Mouse (Mus musculus): ENCODE measurements at regions not wholly inside any gene's neighbourhood (a gene's known extent, or its start where the extent isn't known, plus 50 kb on each side); places are given as distances from the start of the nearest gene placed in this dataset.

GRCm38 (mm10) chr3:149296419-149296962 lies 306.1 kb upstream of the Adgrl2 start:
- H3K27ac ChIP-seq (ENCODE audit: low read depth, low read length), result no peak overlapping the region
- 56% methylated on average over 10 of the region's 10 CpGs for WGBS

GRCm38 (mm10) chr3:149295942-149296341 lies 305.6 kb upstream of the Adgrl2 start:
- Histone ChIP-seq H3K9ac (ENCODE audit: low read depth, low read length) (no peak overlapping the region), H3K4me3 (ENCODE audit: low read length) (no peak overlapping the region), H3K4me2 (ENCODE audit: low read length) (no peak overlapping the region), H3K27me3 (replicated peaks; ENCODE audit: control insufficient read depth, insufficient read depth, low read length) (0 out of 2 replicates have a peak, but pooled peaks cover 3% of the 10 kb centered on the region), H3K9me3 (ENCODE audit: control insufficient read depth, low read length) (no peaks in the 10 kb centered on the region), H3K36me3 (ENCODE audit: control insufficient read depth, insufficient read depth, low read length) (no peaks in the 10 kb centered on the region), H3K4me1 (ENCODE audit: control insufficient read depth, insufficient read depth, low read depth, low read length) (peaks cover 2% of the 10 kb centered on the region; the same call in 1 of the 2 replicates), H3K27ac (ENCODE audit: low read depth, low read length) (no peak overlapping the region)
- peak; percentile 74; the same call in 1 of the 2 replicates for ATAC-seq
- 23% methylated on average over 5 of the region's 7 CpGs for WGBS

More at GRCm38 (mm10) chr3:149296419-149296962, 306.1 kb upstream of the Adgrl2 start:
- no peak overlapping the region for H3K4me3 ChIP-seq (ENCODE audit: low read length)
- H3K4me2 ChIP-seq (ENCODE audit: low read length), result no peak overlapping the region
- H3K9me3 ChIP-seq (ENCODE audit: control insufficient read depth, low read length), result no peaks in the 10 kb centered on the region
- H3K36me3 ChIP-seq (ENCODE audit: control insufficient read depth, insufficient read depth, low read length), result no peaks in the 10 kb centered on the region
- 0 out of 2 replicates have a peak, but pooled peaks cover 3% of the 10 kb centered on the region for H3K27me3 ChIP-seq (replicated peaks; ENCODE audit: control insufficient read depth, insufficient read depth, low read length)
- peaks cover 2% of the 10 kb centered on the region; the same call in 1 of the 2 replicates for H3K4me1 ChIP-seq (ENCODE audit: control insufficient read depth, insufficient read depth, low read depth, low read length)
- no peak for ATAC-seq
- H3K9ac ChIP-seq (ENCODE audit: low read depth, low read length), result no peak overlapping the region

GRCm38 (mm10) chr3:149295257-149295831 lies 305.0 kb upstream of the Adgrl2 start:
- H3K9ac ChIP-seq (ENCODE audit: low read depth, low read length), result no peak overlapping the region
- 0 out of 2 replicates have a peak, but pooled peaks cover 6% of the 10 kb centered on the region for H3K27me3 ChIP-seq (replicated peaks; ENCODE audit: control insufficient read depth, insufficient read depth, low read length)
- ATAC-seq, result no peak
- H3K4me3 ChIP-seq (ENCODE audit: low read length), result no peak overlapping the region
- H3K36me3 ChIP-seq (ENCODE audit: control insufficient read depth, insufficient read depth, low read length), result no peaks in the 10 kb centered on the region
- no peaks in the 10 kb centered on the region for H3K9me3 ChIP-seq (ENCODE audit: control insufficient read depth, low read length)
- H3K4me2 ChIP-seq (ENCODE audit: low read length), result no peak overlapping the region
- peaks cover 2% of the 10 kb centered on the region; the same call in 1 of the 2 replicates for H3K4me1 ChIP-seq (ENCODE audit: control insufficient read depth, insufficient read depth, low read depth, low read length)
- no peak overlapping the region for H3K27ac ChIP-seq (ENCODE audit: low read depth, low read length)
- WGBS, result 20% methylated on average over 10 of the region's 10 CpGs

- Histone ChIP-seq H3K4me3 (ENCODE audit: low read length) (no peak overlapping the region), H3K9ac (ENCODE audit: low read depth, low read length) (no peak overlapping the region), H3K27ac (ENCODE audit: low read depth, low read length) (no peak overlapping the region), H3K27me3 (replicated peaks; ENCODE audit: control insufficient read depth, insufficient read depth, low read length) (0 out of 2 replicates have a peak, but pooled peaks cover 6% of the 10 kb centered on the region), H3K4me2 (ENCODE audit: low read length) (no peak overlapping the region), H3K36me3 (ENCODE audit: control insufficient read depth, insufficient read depth, low read length) (no peaks in the 10 kb centered on the region), H3K9me3 (ENCODE audit: control insufficient read depth, low read length) (no peaks in the 10 kb centered on the region), H3K4me1 (ENCODE audit: control insufficient read depth, insufficient read depth, low read depth, low read length) (peaks cover 2% of the 10 kb centered on the region; the same call in 1 of the 2 replicates)
- 51% methylated on average over 4 of the region's 4 CpGs for WGBS
- ATAC-seq, result no peak
Observed at GRCm38 (mm10) chr3:149294445-149294844, 304.1 kb upstream of the Adgrl2 start.

- no peak for ATAC-seq
- Histone ChIP-seq H3K4me3 (ENCODE audit: low read length) (no peak overlapping the region), H3K36me3 (ENCODE audit: control insufficient read depth, insufficient read depth, low read length) (no peaks in the 10 kb centered on the region), H3K27ac (ENCODE audit: low read depth, low read length) (no peak overlapping the region), H3K4me1 (ENCODE audit: control insufficient read depth, insufficient read depth, low read depth, low read length) (peaks cover 2% of the 10 kb centered on the region; the same call in 1 of the 2 replicates), H3K9me3 (ENCODE audit: control insufficient read depth, low read length) (no peaks in the 10 kb centered on the region), H3K9ac (ENCODE audit: low read depth, low read length) (no peak overlapping the region), H3K27me3 (replicated peaks; ENCODE audit: control insufficient read depth, insufficient read depth, low read length) (peaks cover 6% of the 10 kb centered on the region), H3K4me2 (ENCODE audit: low read length) (no peak overlapping the region)
- 41% methylated on average over 3 of the region's 3 CpGs for WGBS
Observed at GRCm38 (mm10) chr3:149292459-149292858, 302.1 kb upstream of the Adgrl2 start.

- no peak overlapping the region for H3K27ac ChIP-seq (ENCODE audit: low read depth, low read length)
- peaks cover 2% of the 10 kb centered on the region; the same call in 1 of the 2 replicates for H3K4me1 ChIP-seq (ENCODE audit: control insufficient read depth, insufficient read depth, low read depth, low read length)
- H3K27me3 ChIP-seq (replicated peaks; ENCODE audit: control insufficient read depth, insufficient read depth, low read length), result peaks cover 6% of the 10 kb centered on the region
- 26% methylated on average over 7 of the region's 7 CpGs for WGBS
- no peak overlapping the region for H3K4me3 ChIP-seq (ENCODE audit: low read length)
- H3K4me2 ChIP-seq (ENCODE audit: low read length), result no peak overlapping the region
- H3K9me3 ChIP-seq (ENCODE audit: control insufficient read depth, low read length), result no peaks in the 10 kb centered on the region
- no peak overlapping the region for H3K9ac ChIP-seq (ENCODE audit: low read depth, low read length)
- ATAC-seq, result no peak
- H3K36me3 ChIP-seq (ENCODE audit: control insufficient read depth, insufficient read depth, low read length), result no peaks in the 10 kb centered on the region
Observed at GRCm38 (mm10) chr3:149291473-149291872, 301.1 kb upstream of the Adgrl2 start.

- ATAC-seq, result no peak
- no peak overlapping the region for H3K27ac ChIP-seq (ENCODE audit: low read depth, low read length)
- no peaks in the 10 kb centered on the region for H3K4me1 ChIP-seq (ENCODE audit: control insufficient read depth, insufficient read depth, low read depth, low read length)
- no peak overlapping the region for H3K9ac ChIP-seq (ENCODE audit: low read depth, low read length)
- no peak overlapping the region for H3K4me3 ChIP-seq (ENCODE audit: low read length)
- H3K4me2 ChIP-seq (ENCODE audit: low read length), result no peak overlapping the region
- H3K27me3 ChIP-seq (replicated peaks; ENCODE audit: control insufficient read depth, insufficient read depth, low read length), result peaks cover 6% of the 10 kb centered on the region
- H3K36me3 ChIP-seq (ENCODE audit: control insufficient read depth, insufficient read depth, low read length), result no peaks in the 10 kb centered on the region
- no peaks in the 10 kb centered on the region for H3K9me3 ChIP-seq (ENCODE audit: control insufficient read depth, low read length)
- 81% methylated on average over 8 of the region's 8 CpGs for WGBS
Observed at GRCm38 (mm10) chr3:149290228-149290627, 299.9 kb upstream of the Adgrl2 start.

- ATAC-seq, result no peak
- Histone ChIP-seq H3K4me1 (ENCODE audit: control insufficient read depth, insufficient read depth, low read depth, low read length) (no peaks in the 10 kb centered on the region), H3K4me2 (ENCODE audit: low read length) (no peak overlapping the region), H3K4me3 (ENCODE audit: low read length) (no peak overlapping the region), H3K36me3 (ENCODE audit: control insufficient read depth, insufficient read depth, low read length) (no peaks in the 10 kb centered on the region), H3K9ac (ENCODE audit: low read depth, low read length) (no peak overlapping the region), H3K27me3 (replicated peaks; ENCODE audit: control insufficient read depth, insufficient read depth, low read length) (peaks cover 6% of the 10 kb centered on the region), H3K9me3 (ENCODE audit: control insufficient read depth, low read length) (no peaks in the 10 kb centered on the region), H3K27ac (ENCODE audit: low read depth, low read length) (no peak overlapping the region)
- WGBS, result 98% methylated on average over 4 of the region's 4 CpGs
Observed at GRCm38 (mm10) chr3:149287080-149287479, 296.7 kb upstream of the Adgrl2 start.

GRCm38 (mm10) chr3:149284976-149285375 lies 294.6 kb upstream of the Adgrl2 start:
- Histone ChIP-seq H3K4me2 (ENCODE audit: low read length) (no peak overlapping the region), H3K4me3 (ENCODE audit: low read length) (no peak overlapping the region), H3K9me3 (ENCODE audit: control insufficient read depth, low read length) (no peaks in the 10 kb centered on the region), H3K9ac (ENCODE audit: low read depth, low read length) (no peak overlapping the region), H3K27me3 (replicated peaks; ENCODE audit: control insufficient read depth, insufficient read depth, low read length) (peaks cover 3% of the 10 kb centered on the region), H3K36me3 (ENCODE audit: control insufficient read depth, insufficient read depth, low read length) (no peaks in the 10 kb centered on the region), H3K27ac (ENCODE audit: low read depth, low read length) (no peak overlapping the region), H3K4me1 (ENCODE audit: control insufficient read depth, insufficient read depth, low read depth, low read length) (no peaks in the 10 kb centered on the region)
- WGBS, result 75% methylated on average over 4 of the region's 4 CpGs
- no peak for ATAC-seq
